Mouse (Mus musculus) intestine, postnatal 0 days (tissue): Measurements from ENCODE around the gene Zfp853. TPM values are rescaled to one million over a fixed set of nuclear protein-coding genes. Genes with fewer than 3 reads are reported as not detected.

Source experiments
- ATAC-seq: fragments of 200-750 bp; cut with Nextera tagmentation; 2 replicates; pipeline ENCODE4 v1.8.0; 2017; ENCODE audit warnings: mild to moderate bottlenecking, moderate TSS enrichment, moderate library complexity
- H3K27ac ChIP-seq: fragments of 300-500 bp; sonication (generic); 2 replicates; pipeline ENCODE4 v1.5.1; 2014; ENCODE audit warnings: mild to moderate bottlenecking, low read depth, low read length, moderate library complexity
- H3K27me3 ChIP-seq: fragments of 300-500 bp; sonication (generic); replicated peaks from 2 replicates; pipeline ENCODE4 v1.6.1; 2014; ENCODE audit warnings: low read length, mixed read lengths; ENCODE audit not compliant: control insufficient read depth, insufficient read depth
- H3K36me3 ChIP-seq: fragments of 300-500 bp; sonication (generic); 2 replicates; pipeline ENCODE4 v1.6.1; 2014; ENCODE audit warnings: mild to moderate bottlenecking, moderate library complexity; ENCODE audit not compliant: control insufficient read depth, insufficient read depth
- H3K4me1 ChIP-seq: fragments of 300-500 bp; sonication (generic); replicated peaks from 2 replicates; pipeline ENCODE4 v1.6.1; 2014; ENCODE audit warnings: antibody characterized with exemption, low read length, mixed read lengths; ENCODE audit not compliant: control insufficient read depth, insufficient read depth
- H3K4me2 ChIP-seq: fragments of 300-500 bp; sonication (generic); replicated peaks from 2 replicates; pipeline ENCODE4 v1.6.1; 2014; ENCODE audit warnings: low read depth, mild to moderate bottlenecking, moderate library complexity
- H3K4me3 ChIP-seq: fragments of 300-500 bp; sonication (generic); 2 replicates; pipeline ENCODE4 v1.5.1; 2014; ENCODE audit warnings: low read depth, low read length
- H3K9ac ChIP-seq: fragments of 300-500 bp; sonication (generic); 2 replicates; pipeline ENCODE4 v1.6.1; 2014; ENCODE audit warnings: mild to moderate bottlenecking, low read depth, low read length
- H3K9me3 ChIP-seq: fragments of 300-500 bp; sonication (generic); 2 replicates; pipeline ENCODE4 v1.6.1; 2016; ENCODE audit warnings: mixed run types; ENCODE audit not compliant: control insufficient read depth
- CTCF ChIP-seq: sonication (generic); IDR thresholded peaks from 2 replicates; pipeline ENCODE4 v1.5.1; 2016; ENCODE audit warnings: low read depth, mild to moderate bottlenecking, control low read depth, antibody characterized with exemption, moderate library complexity
- WGBS: fragments of 180-500 bp; shearing (Covaris S2); extraction: QIAGEN DNeasy Blood & Tissue Kit; methylation state at CpG from one replicate; pipeline ENCODE4 v1.1.7; 2014; 5-methylcytosine and 5-hydroxymethylcytosine counted together
- polyA plus RNA-seq: library from polyadenylated mRNA; unstranded; fragments of >200 nt; fragmentation: Nextera tagmentation; extraction: Ambion mirVana; gene quantifications from 2 replicates; pipeline ENCODE4 v1.2.1, GENCODE M21; 2015

Zfp853 gene
- polyA plus RNA-seq, 1 experiment from 2014 or later: not detected

DNA sequence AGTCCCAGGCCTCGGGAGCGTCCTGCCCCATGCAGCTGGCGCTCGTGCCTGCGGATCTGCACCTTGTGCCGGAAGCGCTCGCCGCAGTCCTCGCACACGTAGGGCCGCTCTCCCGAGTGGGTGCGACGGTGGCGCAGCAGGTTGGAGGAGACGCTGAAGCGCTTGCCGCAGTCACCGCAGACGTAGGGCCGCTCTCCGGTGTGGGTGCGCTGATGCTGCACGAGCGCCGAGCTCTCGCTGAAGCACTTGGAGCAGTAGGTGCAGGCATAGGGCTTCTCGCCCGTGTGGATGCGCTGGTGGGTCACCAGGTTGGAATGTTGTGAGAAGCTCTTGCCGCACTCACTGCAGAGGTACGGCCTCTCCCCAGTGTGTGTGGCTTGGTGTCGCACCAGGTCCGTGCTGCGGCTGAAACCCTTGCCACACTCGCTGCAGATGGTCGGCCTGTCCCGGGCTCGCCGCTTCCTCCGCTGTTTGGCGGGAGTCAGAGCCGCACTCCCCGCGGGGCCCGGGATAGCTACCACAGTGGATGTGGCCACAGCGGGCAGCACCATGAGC is 5.6 kb downstream of the Zfp853 start:
- peak overlapping the region; percentile 32 for H3K4me3 ChIP-seq
- no peaks in the 10 kb centered on the region for H3K9me3 ChIP-seq
- H3K9ac ChIP-seq: no peak overlapping the region
- H3K4me1 ChIP-seq: no peaks in the 10 kb centered on the region
- H3K4me2 ChIP-seq: peak overlapping the region; percentile 56
- no peak overlapping the region for H3K27ac ChIP-seq
- no peak for TF ChIP-seq CTCF
- ATAC-seq: no peak
- peaks cover 55% of the 10 kb centered on the region for H3K27me3 ChIP-seq
- H3K36me3 ChIP-seq: no peaks in the 10 kb centered on the region
- WGBS: 3% methylated on average over 47 of the region's 48 CpGs

- peaks cover 33% of the 10 kb centered on the region for H3K27me3 ChIP-seq
- no peak overlapping the region for H3K4me3 ChIP-seq
- no peaks in the 10 kb centered on the region for H3K36me3 ChIP-seq
- TF ChIP-seq CTCF: peak; percentile 59
- no peaks in the 10 kb centered on the region for H3K9me3 ChIP-seq
- H3K4me1 ChIP-seq: no peaks in the 10 kb centered on the region
- 49% methylated on average over 6 of the region's 6 CpGs for WGBS
- H3K4me2 ChIP-seq: no peak overlapping the region
- H3K9ac ChIP-seq: no peak overlapping the region
- H3K27ac ChIP-seq: no peak overlapping the region
- ATAC-seq: no peak
Measured at GRCm38 (mm10) chr5:143284762-143285161, 8.7 kb downstream of the Zfp853 start.

DNA sequence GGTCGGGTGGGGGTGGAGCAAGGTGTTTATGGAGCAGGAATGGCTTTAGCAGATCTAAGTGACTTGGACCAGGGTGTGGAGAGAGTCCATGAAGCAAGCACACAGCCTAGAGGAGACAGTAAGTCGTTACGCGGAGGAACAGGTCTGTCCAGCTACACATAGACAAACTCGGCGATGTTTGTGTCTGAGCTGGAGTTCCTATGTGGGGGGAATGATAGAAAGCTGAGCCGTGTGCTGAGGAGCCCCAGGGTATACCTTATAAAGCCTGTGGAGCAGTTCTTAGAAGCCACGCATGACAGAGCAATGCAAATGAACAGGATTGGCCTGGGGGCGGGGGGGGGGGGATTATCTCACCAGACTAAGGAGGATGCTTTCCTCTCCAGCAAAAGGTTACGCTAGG is 14.2 kb downstream of the Zfp853 start:
- WGBS: 35% methylated on average over 10 of the region's 10 CpGs
- no peak for ATAC-seq
- H3K4me3 ChIP-seq: no peak overlapping the region

DNA sequence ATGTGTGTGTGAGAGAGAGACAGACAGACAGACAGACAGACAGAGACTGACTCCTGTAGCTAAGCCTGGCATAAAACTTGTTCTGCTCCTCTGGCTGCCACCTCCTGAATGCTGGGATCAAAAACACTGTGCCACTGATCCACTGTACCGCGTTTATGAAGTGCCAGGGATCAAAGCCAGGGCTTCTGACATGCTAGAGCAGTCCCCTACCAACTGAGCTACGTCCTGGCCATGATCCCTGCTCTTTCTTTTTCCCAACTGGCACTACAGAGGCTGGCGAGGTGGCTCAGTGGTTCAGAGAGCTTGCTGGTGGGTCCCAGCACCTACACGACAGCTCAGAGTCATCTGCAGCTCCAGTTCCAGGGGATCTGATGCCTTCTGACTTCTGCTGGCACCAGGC is 17.7 kb downstream of the Zfp853 start:
- Histone ChIP-seq H3K27ac (no peak overlapping the region), H3K4me3 (no peak overlapping the region), H3K9me3 (no peaks in the 10 kb centered on the region), H3K27me3 (peaks cover 12% of the 10 kb centered on the region; the same call in 1 of the 2 replicates), H3K4me2 (no peak overlapping the region), H3K9ac (no peak overlapping the region), H3K4me1 (no peaks in the 10 kb centered on the region), H3K36me3 (no peaks in the 10 kb centered on the region)
- TF ChIP-seq CTCF: no peak
- WGBS: 56% methylated on average over 5 of the region's 5 CpGs
- no peak for ATAC-seq

More for the DNA sequence above, 14.2 kb downstream of the Zfp853 start:
- TF ChIP-seq CTCF: no peak
- H3K9ac ChIP-seq: no peak overlapping the region
- H3K36me3 ChIP-seq: no peaks in the 10 kb centered on the region
- H3K27ac ChIP-seq: no peak overlapping the region
- H3K4me2 ChIP-seq: no peak overlapping the region
- H3K9me3 ChIP-seq: no peaks in the 10 kb centered on the region
- H3K4me1 ChIP-seq: no peaks in the 10 kb centered on the region
- peaks cover 17% of the 10 kb centered on the region; the same call in 1 of the 2 replicates for H3K27me3 ChIP-seq

DNA sequence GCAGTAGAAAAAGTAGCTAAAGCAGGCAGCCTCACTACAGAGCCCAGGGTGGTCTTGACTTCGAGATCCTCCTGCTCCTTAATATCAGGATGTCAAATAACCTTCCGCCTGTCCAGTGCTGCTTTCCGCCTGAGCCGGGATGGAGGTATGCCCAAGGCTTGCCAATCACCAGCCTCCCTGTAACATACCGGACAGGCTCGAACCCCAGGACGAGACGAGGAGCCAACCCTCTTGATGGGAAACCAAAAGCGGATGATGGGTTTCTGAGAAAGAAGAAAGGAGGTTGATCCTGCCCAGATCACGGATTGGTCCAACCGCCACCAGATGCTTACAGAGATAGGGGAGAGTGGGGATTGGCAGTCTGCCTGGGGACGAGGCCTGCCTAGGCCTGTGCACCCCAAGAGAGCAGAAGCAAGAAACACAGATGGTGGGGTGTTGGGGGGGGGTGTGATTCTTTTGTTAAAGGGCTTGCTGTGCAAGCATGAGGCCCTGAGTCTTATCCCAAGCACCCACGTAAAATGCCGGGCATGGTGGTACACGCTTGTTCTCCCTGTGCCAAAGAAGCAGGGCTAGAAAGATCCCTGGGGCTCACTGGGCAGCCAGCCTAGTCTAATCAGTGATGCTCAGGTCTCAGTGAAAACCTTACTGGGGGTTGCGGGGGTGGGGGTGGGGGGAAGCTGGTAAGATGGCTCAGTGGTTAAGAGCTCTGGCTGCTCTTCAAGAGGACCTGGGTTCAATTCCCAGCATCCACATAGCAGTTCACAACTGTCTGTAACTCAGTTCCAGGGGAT is 20.7 kb downstream of the Zfp853 start:
- H3K4me3 ChIP-seq: no peak overlapping the region
- H3K27ac ChIP-seq: no peak overlapping the region
- 0 out of 2 replicates have a peak, but pooled peaks cover 3% of the 10 kb centered on the region for H3K4me1 ChIP-seq
- 92% methylated on average over 16 of the region's 16 CpGs for WGBS
- no peaks in the 10 kb centered on the region for H3K36me3 ChIP-seq
- no peak for ATAC-seq
- 0 out of 2 replicates have a peak, but pooled peaks cover 4% of the 10 kb centered on the region for H3K27me3 ChIP-seq
- no peak overlapping the region for H3K4me2 ChIP-seq
- H3K9ac ChIP-seq: no peak overlapping the region
- H3K9me3 ChIP-seq: no peaks in the 10 kb centered on the region
- no peak for TF ChIP-seq CTCF

DNA sequence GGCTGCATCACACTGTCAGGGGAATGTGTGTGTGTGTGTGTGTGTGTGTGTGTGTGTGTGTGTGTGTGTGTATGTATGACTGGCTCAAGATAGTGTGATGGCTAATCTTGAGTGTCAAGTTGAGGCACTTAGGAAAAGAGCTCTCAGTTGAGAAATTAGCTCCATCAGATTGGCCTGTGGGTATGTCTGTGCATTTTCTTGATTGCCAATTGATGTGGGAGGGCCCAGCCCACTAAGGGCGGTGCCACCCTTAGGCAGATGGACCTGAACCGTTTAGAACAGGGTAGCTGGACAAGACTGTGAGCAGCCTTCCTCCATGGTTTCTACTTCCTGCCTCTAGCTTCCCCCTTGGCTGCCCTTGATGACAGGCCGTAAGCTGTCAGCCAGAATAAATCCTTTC is 21.3 kb downstream of the Zfp853 start:
- Histone ChIP-seq H3K9me3 (no peaks in the 10 kb centered on the region), H3K4me2 (no peak overlapping the region), H3K4me3 (no peak overlapping the region), H3K4me1 (0 out of 2 replicates have a peak, but pooled peaks cover 3% of the 10 kb centered on the region), H3K27ac (no peak overlapping the region), H3K27me3 (no peaks in the 10 kb centered on the region), H3K36me3 (no peaks in the 10 kb centered on the region), H3K9ac (no peak overlapping the region)
- 77% methylated on average over 3 of the region's 3 CpGs for WGBS
- TF ChIP-seq CTCF: no peak
- no peak for ATAC-seq
